Mouse (Mus musculus) neural tube, embryonic 14.5 days (tissue): ENCODE data around the gene Ppp3ca. TPM values are rescaled to one million over a fixed set of nuclear protein-coding genes. Genes with fewer than 3 reads are reported as not detected.

Source experiments
- ATAC-seq: fragments of 200-750 bp; cut with Nextera tagmentation; 2 replicates; pipeline ENCODE4 v1.8.0; 2017; ENCODE audit warnings: low read depth, mild to moderate bottlenecking, moderate TSS enrichment, moderate library complexity
- H3K27ac ChIP-seq: fragments of 300-500 bp; sonication (generic); 2 replicates; pipeline ENCODE4 v1.5.1; 2014; ENCODE audit warnings: low read depth, mild to moderate bottlenecking, control low read depth, low read length, moderate library complexity, mixed read lengths
- H3K27me3 ChIP-seq: fragments of 300-500 bp; sonication (generic); 2 replicates; pipeline ENCODE4 v1.6.1; 2014; ENCODE audit warnings: low read length; ENCODE audit not compliant: control insufficient read depth, insufficient read depth
- H3K36me3 ChIP-seq: fragments of 300-500 bp; sonication (generic); 2 replicates; pipeline ENCODE4 v1.6.1; 2014; ENCODE audit warnings: low read length, mixed read lengths; ENCODE audit not compliant: control insufficient read depth, insufficient read depth
- H3K4me1 ChIP-seq: fragments of 300-500 bp; sonication (generic); 2 replicates; pipeline ENCODE4 v1.6.1; 2014; ENCODE audit warnings: low read length; ENCODE audit not compliant: control insufficient read depth, insufficient read depth
- H3K4me2 ChIP-seq: fragments of 300-500 bp; sonication (generic); 2 replicates; pipeline ENCODE4 v1.6.1; 2014; ENCODE audit warnings: mild to moderate bottlenecking, low read depth, low read length, control low read depth
- H3K4me3 ChIP-seq: fragments of 300-500 bp; sonication (generic); 2 replicates; pipeline ENCODE4 v1.5.1; 2014; ENCODE audit warnings: low read depth, low read length, control low read depth, mixed read lengths
- H3K9ac ChIP-seq: fragments of 300-500 bp; sonication (generic); replicated peaks from 2 replicates; pipeline ENCODE4 v1.6.1; 2014; ENCODE audit warnings: low read depth, mild to moderate bottlenecking, control low read depth, low read length, mixed read lengths
- H3K9me3 ChIP-seq: fragments of 300-500 bp; sonication (generic); 2 replicates; pipeline ENCODE4 v1.6.1; 2016; ENCODE audit warnings: low read length; ENCODE audit not compliant: control insufficient read depth
- WGBS: fragments of 180-500 bp; shearing (Covaris S2); extraction: QIAGEN DNeasy Blood & Tissue Kit; methylation state at CpG from one replicate; pipeline ENCODE4 v1.1.7; 2014; 5-methylcytosine and 5-hydroxymethylcytosine counted together
- polyA plus RNA-seq: library from polyadenylated mRNA; unstranded; fragments of >200 nt; fragmentation: Nextera tagmentation; extraction: Ambion mirVana; gene quantifications from 2 replicates; pipeline ENCODE4 v1.2.1, GENCODE M21; 2014

Gene Ppp3ca
- 197 and 215 TPM in 2 replicates for polyA plus RNA-seq

DNA sequence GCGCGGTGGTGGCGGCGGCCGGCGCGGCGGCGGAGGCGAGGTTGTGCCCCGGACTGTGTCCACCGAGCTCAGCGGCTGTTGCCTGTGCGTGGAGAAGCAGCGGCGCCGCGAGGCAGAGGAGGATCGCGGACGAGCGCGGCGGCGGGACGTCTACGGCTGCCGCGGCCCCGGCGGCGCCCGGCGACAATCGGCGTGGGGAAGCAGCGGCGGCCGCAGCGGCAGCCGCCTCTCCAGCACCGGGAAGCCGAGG lies at the start of gene Ppp3ca:
Gene Ppp3ca (plus strand): TSS at position 15 of the 250 bp plus-strand sequence.
- Histone ChIP-seq H3K27ac (peak within 1 kb of the TSS; percentile 97), H3K9ac (peak within 1 kb of the TSS; percentile 89), H3K9me3 (no peaks in the 10 kb centered on the region), H3K4me1 (peaks cover 22% of the 10 kb centered on the region), H3K27me3 (no peaks in the 10 kb centered on the region), H3K4me2 (peak within 1 kb of the TSS; percentile 66), H3K36me3 (no peaks in the 10 kb centered on the region), H3K4me3 (peak within 1 kb of the TSS; percentile 93)
- no peak for ATAC-seq
- WGBS: 0% methylated on average over 15 of the region's 43 CpGs

DNA sequence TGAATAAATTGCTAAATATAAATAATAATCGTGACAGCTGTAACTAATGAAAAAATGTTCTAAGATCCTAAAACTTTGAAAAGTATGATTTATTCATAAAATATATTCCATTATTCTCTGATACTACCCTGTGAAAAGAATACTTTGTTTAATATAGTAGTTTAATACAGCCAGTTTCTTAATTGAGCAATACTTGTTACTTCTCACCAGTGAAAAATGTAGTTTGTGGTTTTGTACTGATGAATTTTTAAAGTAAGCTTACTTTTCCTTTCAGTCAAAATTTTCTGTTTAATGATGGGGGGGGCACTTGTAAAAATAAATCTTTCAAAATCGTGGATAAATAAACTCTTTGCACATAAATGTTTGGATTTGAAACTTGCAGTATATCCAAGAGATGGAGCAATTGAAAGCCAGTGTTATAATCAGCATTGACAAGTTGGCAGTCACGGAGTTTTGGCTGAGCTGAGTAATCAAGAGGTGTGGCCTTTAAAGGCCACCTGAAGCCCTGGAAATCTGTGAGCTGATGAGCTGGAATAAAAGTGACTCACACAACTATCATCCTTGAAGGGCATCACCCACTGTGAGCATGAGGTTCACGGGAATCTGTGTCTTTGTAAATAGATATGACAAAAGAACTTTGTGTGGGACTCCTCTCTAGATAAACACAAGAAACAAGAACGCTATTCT lies 29.2 kb upstream of the Ppp3ca start:
- H3K4me3 ChIP-seq: no peak overlapping the region
- no peaks in the 10 kb centered on the region for H3K36me3 ChIP-seq
- H3K9me3 ChIP-seq: no peaks in the 10 kb centered on the region
- H3K4me2 ChIP-seq: no peak overlapping the region
- ATAC-seq: no peak
- 81% methylated on average over 5 of the region's 5 CpGs for WGBS
- no peak overlapping the region for H3K9ac ChIP-seq
- H3K4me1 ChIP-seq: no peaks in the 10 kb centered on the region
- H3K27me3 ChIP-seq: no peaks in the 10 kb centered on the region
- H3K27ac ChIP-seq: no peak overlapping the region

DNA sequence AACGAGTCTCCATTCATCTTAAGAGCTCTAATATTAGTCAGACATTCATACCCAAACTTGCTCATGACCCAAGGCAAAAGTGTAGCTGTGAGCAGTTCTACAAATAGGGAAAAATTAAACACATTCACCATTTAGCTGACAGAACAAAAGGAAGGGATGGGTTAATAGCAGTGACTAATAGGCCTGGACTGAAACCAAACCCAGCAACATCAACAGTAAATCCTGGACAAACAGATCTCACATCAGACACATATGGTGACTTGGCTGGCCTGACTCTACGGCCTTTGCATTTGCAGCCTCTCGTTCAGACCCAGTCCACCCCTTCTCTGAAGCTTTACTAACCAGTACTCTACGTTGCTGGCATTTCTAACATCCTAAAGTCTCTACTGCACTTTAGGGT lies 19.0 kb upstream of the Ppp3ca start:
- Histone ChIP-seq H3K27ac (no peak overlapping the region), H3K36me3 (no peaks in the 10 kb centered on the region), H3K4me2 (no peak overlapping the region), H3K9me3 (no peaks in the 10 kb centered on the region), H3K9ac (no peak overlapping the region), H3K4me1 (peaks cover 3% of the 10 kb centered on the region; the same call in 1 of the 2 replicates), H3K4me3 (no peak overlapping the region), H3K27me3 (no peaks in the 10 kb centered on the region)
- ATAC-seq: no peak
- WGBS: 57% methylated on average over 4 of the region's 4 CpGs

DNA sequence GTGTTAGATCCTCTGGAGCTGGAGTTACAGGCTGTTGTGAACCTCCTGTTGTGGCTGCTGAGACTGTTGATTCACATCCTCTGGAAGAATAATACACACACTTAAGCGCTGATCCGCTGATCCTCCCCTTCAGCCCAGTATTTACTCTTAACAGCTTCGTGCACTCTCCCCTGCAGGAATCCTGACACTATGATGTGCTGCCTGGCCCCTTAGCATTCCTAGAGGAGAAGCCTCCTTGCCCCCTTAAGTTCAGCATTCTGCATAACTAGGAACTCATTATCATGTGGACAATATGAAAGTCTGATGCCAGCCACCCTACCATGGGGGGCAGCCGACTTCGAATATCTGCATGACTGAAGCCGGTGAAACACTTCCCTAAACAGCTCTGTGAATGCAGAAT lies 18.4 kb upstream of the Ppp3ca start:
- H3K4me3 ChIP-seq: no peak overlapping the region
- H3K36me3 ChIP-seq: no peaks in the 10 kb centered on the region
- H3K27me3 ChIP-seq: no peaks in the 10 kb centered on the region
- no peak for ATAC-seq
- WGBS: 24% methylated on average over 6 of the region's 6 CpGs
- peaks cover 3% of the 10 kb centered on the region; the same call in 1 of the 2 replicates for H3K4me1 ChIP-seq
- no peaks in the 10 kb centered on the region for H3K9me3 ChIP-seq
- no peak overlapping the region for H3K4me2 ChIP-seq
- no peak overlapping the region for H3K9ac ChIP-seq
- H3K27ac ChIP-seq: no peak overlapping the region

DNA sequence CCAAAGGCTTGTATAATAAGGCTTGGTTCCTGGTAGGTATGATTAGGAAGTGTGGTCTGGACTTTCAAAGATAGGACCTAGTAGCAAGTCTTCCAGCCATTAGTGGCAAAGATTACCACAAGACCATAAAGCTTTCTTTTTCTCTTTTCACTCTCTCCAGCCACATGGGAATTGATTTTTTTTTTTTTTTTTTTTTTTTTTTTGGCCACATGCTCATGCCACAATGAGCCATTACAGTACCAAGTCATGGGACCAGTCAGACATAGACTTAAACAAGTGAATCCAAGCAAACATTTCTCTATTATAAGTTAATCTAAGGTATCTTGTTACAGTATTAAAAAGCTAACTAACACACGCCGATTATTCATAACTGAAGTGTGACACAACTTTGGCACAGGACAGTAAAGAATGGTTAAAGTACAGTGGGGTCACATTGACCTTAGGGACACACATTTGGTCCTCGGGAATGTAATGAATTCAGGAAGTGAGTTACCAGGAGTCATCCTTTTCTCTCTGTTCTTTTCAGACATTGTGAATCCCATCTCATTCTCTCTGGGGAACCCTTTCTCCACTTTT lies 13.4 kb upstream of the Ppp3ca start:
- H3K4me1 ChIP-seq: no peaks in the 10 kb centered on the region
- H3K27me3 ChIP-seq: no peaks in the 10 kb centered on the region
- no peak for ATAC-seq
- H3K4me3 ChIP-seq: no peak overlapping the region
- no peak overlapping the region for H3K9ac ChIP-seq
- no peak overlapping the region for H3K27ac ChIP-seq
- H3K9me3 ChIP-seq: no peaks in the 10 kb centered on the region
- WGBS: 93% methylated on average over 3 of the region's 3 CpGs
- no peak overlapping the region for H3K4me2 ChIP-seq
- H3K36me3 ChIP-seq: no peaks in the 10 kb centered on the region

DNA sequence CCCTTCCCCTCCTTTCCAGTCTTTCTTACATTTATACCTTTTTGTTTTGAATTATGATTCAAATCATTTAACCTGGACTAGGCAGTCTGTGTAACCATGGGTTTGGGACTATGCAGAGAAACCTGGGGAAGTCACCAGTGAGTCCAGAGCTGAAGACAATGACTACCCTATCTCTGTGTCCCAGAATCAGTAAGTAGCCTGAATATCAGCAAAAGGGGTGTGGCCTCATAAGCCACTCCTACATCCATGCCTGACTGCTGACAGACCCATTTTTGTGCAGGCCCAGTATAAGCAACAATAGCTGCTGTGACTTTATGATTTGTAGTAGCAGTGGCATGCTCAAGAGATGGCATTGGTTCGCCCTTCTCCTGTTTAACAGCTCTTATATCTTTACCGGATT lies 11.2 kb upstream of the Ppp3ca start:
- Histone ChIP-seq H3K27ac (no peak overlapping the region), H3K4me3 (no peak overlapping the region), H3K27me3 (no peaks in the 10 kb centered on the region), H3K9ac (no peak overlapping the region), H3K4me2 (no peak overlapping the region), H3K4me1 (no peaks in the 10 kb centered on the region), H3K9me3 (no peaks in the 10 kb centered on the region), H3K36me3 (no peaks in the 10 kb centered on the region)
- no peak for ATAC-seq
- 96% methylated on average over 2 of the region's 2 CpGs for WGBS

DNA sequence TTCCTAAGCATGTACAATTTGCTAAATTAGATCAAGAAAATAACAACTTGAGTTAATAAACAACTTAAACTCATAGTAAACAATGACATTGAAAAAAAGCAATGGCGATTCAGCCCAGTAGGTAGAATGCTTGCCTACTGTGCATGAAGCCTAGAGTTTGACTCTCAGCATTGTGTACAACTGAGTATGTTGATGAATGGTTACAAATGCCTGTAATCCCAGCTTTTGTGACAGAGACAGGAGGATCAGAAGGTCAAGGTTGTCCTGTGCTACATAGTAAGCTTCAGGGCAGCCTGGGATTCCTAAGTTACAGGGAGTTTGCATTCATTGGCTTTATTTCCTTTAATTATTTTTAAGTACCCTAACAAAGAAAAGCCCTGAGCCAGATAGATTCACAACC lies 4.8 kb upstream of the Ppp3ca start:
- no peak overlapping the region for H3K27ac ChIP-seq
- H3K4me1 ChIP-seq: 0 out of 2 replicates have a peak, but pooled peaks cover 3% of the 10 kb centered on the region
- H3K27me3 ChIP-seq: no peaks in the 10 kb centered on the region
- 68% methylated on average over 1 of the region's 1 CpGs for WGBS
- H3K4me2 ChIP-seq: no peak overlapping the region
- no peak for ATAC-seq
- H3K9me3 ChIP-seq: no peaks in the 10 kb centered on the region
- H3K36me3 ChIP-seq: no peaks in the 10 kb centered on the region
- H3K9ac ChIP-seq: no peak overlapping the region
- H3K4me3 ChIP-seq: no peak overlapping the region

DNA sequence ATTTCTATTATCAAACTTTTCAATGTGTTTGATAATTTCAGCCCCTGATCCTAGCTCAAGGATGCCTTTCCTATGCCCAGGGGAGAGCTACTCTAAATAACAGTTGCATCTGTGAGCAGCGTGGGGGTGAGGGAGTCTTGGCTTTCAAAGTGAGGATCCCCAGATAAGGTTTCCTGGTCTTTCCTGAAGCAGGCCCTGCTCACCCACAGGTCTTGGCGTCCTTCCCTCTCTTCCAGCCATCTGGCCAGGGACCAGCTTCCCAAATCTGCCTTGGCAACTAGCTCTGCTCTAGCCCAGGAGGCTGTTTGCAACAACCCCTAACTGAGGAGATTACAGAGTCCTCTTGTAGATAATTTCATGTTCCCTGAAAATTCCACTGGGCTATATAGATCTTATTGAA lies 1.9 kb upstream of the Ppp3ca start:
- no peak overlapping the region for H3K27ac ChIP-seq
- peaks cover 10% of the 10 kb centered on the region; the same call in 1 of the 2 replicates for H3K4me1 ChIP-seq
- no peaks in the 10 kb centered on the region for H3K27me3 ChIP-seq
- ATAC-seq: no peak
- WGBS: 66% methylated on average over 2 of the region's 2 CpGs
- no peaks in the 10 kb centered on the region for H3K36me3 ChIP-seq
- H3K4me3 ChIP-seq: no peak overlapping the region
- H3K9ac ChIP-seq: no peak overlapping the region
- H3K4me2 ChIP-seq: no peak overlapping the region
- no peaks in the 10 kb centered on the region for H3K9me3 ChIP-seq

DNA sequence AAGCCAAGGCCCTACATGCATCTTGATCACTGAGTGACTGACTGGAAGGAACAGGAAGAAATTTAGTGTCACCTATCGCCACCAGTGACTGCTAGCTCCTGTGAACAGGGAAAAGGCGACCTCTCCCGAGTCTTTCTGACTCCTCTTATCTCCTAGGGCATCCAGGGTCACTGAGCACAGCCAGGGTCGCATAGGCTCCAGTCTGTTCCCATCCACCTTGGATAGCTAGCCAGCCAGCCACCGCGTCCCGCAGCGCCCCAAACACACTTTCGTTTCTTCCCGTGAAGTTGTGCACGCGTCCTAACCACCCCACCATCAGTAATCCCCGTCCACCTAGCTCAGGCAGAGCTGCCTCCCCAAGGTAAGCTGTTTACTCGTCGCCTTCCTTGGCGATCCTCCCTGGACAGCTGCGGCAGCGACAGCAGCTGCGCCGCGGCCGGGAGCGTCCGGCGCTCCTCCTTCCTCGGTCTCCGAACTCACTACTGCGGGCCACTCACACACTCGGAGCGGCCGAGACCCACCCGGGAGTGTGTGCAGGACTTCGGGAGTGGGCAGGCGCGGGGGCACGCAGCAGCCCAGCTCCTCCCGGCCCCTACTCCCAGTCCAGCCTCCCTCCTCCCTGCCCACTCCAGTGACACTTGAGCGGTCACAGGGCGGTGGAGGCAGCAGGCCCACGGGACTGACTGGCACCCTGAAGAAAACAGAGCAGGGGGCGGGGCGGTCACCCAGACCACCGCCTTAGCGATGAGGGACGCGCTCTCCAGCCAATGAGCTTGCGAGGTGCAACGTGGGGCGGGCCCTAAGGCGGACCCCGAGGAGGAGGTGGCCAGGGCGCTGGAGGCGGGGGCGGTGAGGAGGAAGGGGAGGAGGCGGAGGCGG lies 454 bp upstream of the Ppp3ca start:
- Histone ChIP-seq H3K27ac (peak overlapping the region; percentile 97), H3K9ac (peak overlapping the region; percentile 89), H3K4me3 (peak overlapping the region; percentile 93), H3K27me3 (no peaks in the 10 kb centered on the region), H3K36me3 (no peaks in the 10 kb centered on the region), H3K4me1 (peaks cover 21% of the 10 kb centered on the region), H3K4me2 (peak overlapping the region; percentile 61), H3K9me3 (no peaks in the 10 kb centered on the region)
- WGBS: under 1% methylated on average over 45 of the region's 56 CpGs
- ATAC-seq: peak; percentile 97
